Mouse (Mus musculus) right cerebral cortex, postnatal 4 days (tissue): Measurements from ENCODE around the gene Rfc4.

Experiments used
- DNase-seq: peaks from one replicate; pipeline ENCODE4 v3.0.0-alpha.2; 2022

Gene Rfc4

GRCm38 (mm10) chr16:23127673-23128375 is at the start of gene Rfc4:
Gene Rfc4, minus strand, starts transcription at chr16:23127737.
- DNase-seq = peak; percentile 92

- DNase-seq = no peak
Measured at GRCm38 (mm10) chr16:23175956-23176355, 48.4 kb upstream of the Rfc4 start.

GRCm38 (mm10) chr16:23174855-23175254 is 47.3 kb upstream of the Rfc4 start:
- DNase-seq = no peak

- no peak for DNase-seq
Measured at GRCm38 (mm10) chr16:23173904-23174303, 46.4 kb upstream of the Rfc4 start.

GRCm38 (mm10) chr16:23170813-23171212 is 43.3 kb upstream of the Rfc4 start:
- DNase-seq = no peak

GRCm38 (mm10) chr16:23167079-23167478 is 39.5 kb upstream of the Rfc4 start:
- DNase-seq = no peak

GRCm38 (mm10) chr16:23166646-23167045 is 39.1 kb upstream of the Rfc4 start:
- DNase-seq = no peak

GRCm38 (mm10) chr16:23165441-23165840 is 37.9 kb upstream of the Rfc4 start:
- no peak for DNase-seq

GRCm38 (mm10) chr16:23164443-23164842 is 36.9 kb upstream of the Rfc4 start:
- DNase-seq = no peak

- no peak for DNase-seq
Measured at GRCm38 (mm10) chr16:23162116-23162515, 34.6 kb upstream of the Rfc4 start.

- DNase-seq = no peak
Measured at GRCm38 (mm10) chr16:23159749-23160148, 32.2 kb upstream of the Rfc4 start.

GRCm38 (mm10) chr16:23158957-23159356 is 31.4 kb upstream of the Rfc4 start:
- DNase-seq = no peak

- DNase-seq = no peak
Measured at GRCm38 (mm10) chr16:23158292-23158691, 30.8 kb upstream of the Rfc4 start.

GRCm38 (mm10) chr16:23157013-23157412 is 29.5 kb upstream of the Rfc4 start:
- DNase-seq = no peak

GRCm38 (mm10) chr16:23154261-23154660 is 26.7 kb upstream of the Rfc4 start:
- no peak for DNase-seq

- no peak for DNase-seq
Measured at GRCm38 (mm10) chr16:23151423-23151822, 23.9 kb upstream of the Rfc4 start.

- no peak for DNase-seq
Measured at GRCm38 (mm10) chr16:23149396-23149795, 21.9 kb upstream of the Rfc4 start.

- no peak for DNase-seq
Measured at GRCm38 (mm10) chr16:23148936-23149335, 21.4 kb upstream of the Rfc4 start.

GRCm38 (mm10) chr16:23146280-23146679 is 18.7 kb upstream of the Rfc4 start, which contains the start of gene Adipoq:
Gene Adipoq, plus strand, starts transcription at chr16:23146536.
- no peak for DNase-seq

- no peak for DNase-seq
Measured at GRCm38 (mm10) chr16:23145211-23145610, 17.7 kb upstream of the Rfc4 start.

GRCm38 (mm10) chr16:23144326-23144725 is 16.8 kb upstream of the Rfc4 start:
- DNase-seq = no peak

- no peak for DNase-seq
Measured at GRCm38 (mm10) chr16:23140911-23141310, 13.4 kb upstream of the Rfc4 start.

GRCm38 (mm10) chr16:23136406-23136970 is 9.0 kb upstream of the Rfc4 start:
- no peak for DNase-seq

GRCm38 (mm10) chr16:23135421-23136149 is 8.0 kb upstream of the Rfc4 start:
- no peak for DNase-seq
